Mouse (Mus musculus) neural tube, embryonic 14.5 days (tissue): Measurements from ENCODE around the gene Gna11. TPM values are rescaled to one million over a fixed set of nuclear protein-coding genes. Genes with fewer than 3 reads are reported as not detected.

Experiments used
- ATAC-seq: fragments of 200-750 bp; cut with Nextera tagmentation; 2 replicates; pipeline ENCODE4 v1.8.0; 2017; ENCODE audit warnings: low read depth, mild to moderate bottlenecking, moderate TSS enrichment, moderate library complexity
- H3K27ac ChIP-seq: fragments of 300-500 bp; sonication (generic); 2 replicates; pipeline ENCODE4 v1.5.1; 2014; ENCODE audit warnings: low read depth, mild to moderate bottlenecking, control low read depth, low read length, moderate library complexity, mixed read lengths
- H3K27me3 ChIP-seq: fragments of 300-500 bp; sonication (generic); 2 replicates; pipeline ENCODE4 v1.6.1; 2014; ENCODE audit warnings: low read length; ENCODE audit not compliant: control insufficient read depth, insufficient read depth
- H3K36me3 ChIP-seq: fragments of 300-500 bp; sonication (generic); 2 replicates; pipeline ENCODE4 v1.6.1; 2014; ENCODE audit warnings: low read length, mixed read lengths; ENCODE audit not compliant: control insufficient read depth, insufficient read depth
- H3K4me1 ChIP-seq: fragments of 300-500 bp; sonication (generic); 2 replicates; pipeline ENCODE4 v1.6.1; 2014; ENCODE audit warnings: low read length; ENCODE audit not compliant: control insufficient read depth, insufficient read depth
- H3K4me2 ChIP-seq: fragments of 300-500 bp; sonication (generic); 2 replicates; pipeline ENCODE4 v1.6.1; 2014; ENCODE audit warnings: mild to moderate bottlenecking, low read depth, low read length, control low read depth
- H3K4me3 ChIP-seq: fragments of 300-500 bp; sonication (generic); 2 replicates; pipeline ENCODE4 v1.5.1; 2014; ENCODE audit warnings: low read depth, low read length, control low read depth, mixed read lengths
- H3K9ac ChIP-seq: fragments of 300-500 bp; sonication (generic); replicated peaks from 2 replicates; pipeline ENCODE4 v1.6.1; 2014; ENCODE audit warnings: low read depth, mild to moderate bottlenecking, control low read depth, low read length, mixed read lengths
- H3K9me3 ChIP-seq: fragments of 300-500 bp; sonication (generic); 2 replicates; pipeline ENCODE4 v1.6.1; 2016; ENCODE audit warnings: low read length; ENCODE audit not compliant: control insufficient read depth
- WGBS: fragments of 180-500 bp; shearing (Covaris S2); extraction: QIAGEN DNeasy Blood & Tissue Kit; methylation state at CpG from one replicate; pipeline ENCODE4 v1.1.7; 2014; 5-methylcytosine and 5-hydroxymethylcytosine counted together
- polyA plus RNA-seq: library from polyadenylated mRNA; unstranded; fragments of >200 nt; fragmentation: Nextera tagmentation; extraction: Ambion mirVana; gene quantifications from 2 replicates; pipeline ENCODE4 v1.2.1, GENCODE M21; 2014

The Gna11 gene
- polyA plus RNA-seq, 1 experiment from 2014 or later = 89.8 TPM

GRCm38 (mm10) chr10:81505016-81505664 lies 39.9 kb downstream of the Gna11 start:
- H3K9ac ChIP-seq = no peak overlapping the region
- no peak overlapping the region for H3K27ac ChIP-seq
- no peaks in the 10 kb centered on the region for H3K9me3 ChIP-seq
- no peak for ATAC-seq
- H3K4me3 ChIP-seq = no peak overlapping the region
- H3K36me3 ChIP-seq = no peaks in the 10 kb centered on the region
- H3K4me2 ChIP-seq = no peak overlapping the region
- no peaks in the 10 kb centered on the region for H3K4me1 ChIP-seq
- 83% methylated on average over 15 of the region's 15 CpGs for WGBS
- no peaks in the 10 kb centered on the region for H3K27me3 ChIP-seq

- H3K4me2 ChIP-seq = peak overlapping the region; percentile 53
- WGBS = 7% methylated on average over 35 of the region's 36 CpGs
- peak overlapping the region; percentile 31 for H3K4me3 ChIP-seq
- H3K36me3 ChIP-seq = no peaks in the 10 kb centered on the region
- no peaks in the 10 kb centered on the region for H3K4me1 ChIP-seq
- no peaks in the 10 kb centered on the region for H3K27me3 ChIP-seq
- H3K27ac ChIP-seq = no peak overlapping the region
- peak; percentile 45 for ATAC-seq
- no peaks in the 10 kb centered on the region for H3K9me3 ChIP-seq
- peak overlapping the region; percentile 37; the same call in 1 of the 2 replicates for H3K9ac ChIP-seq
Measured at GRCm38 (mm10) chr10:81502658-81503057, 42.3 kb downstream of the Gna11 start.

GRCm38 (mm10) chr10:81501863-81502262 lies 43.1 kb downstream of the Gna11 start:
- Histone ChIP-seq H3K9ac (no peak overlapping the region), H3K4me2 (no peak overlapping the region), H3K4me1 (peaks cover 6% of the 10 kb centered on the region; the same call in 1 of the 2 replicates), H3K27ac (no peak overlapping the region), H3K27me3 (no peaks in the 10 kb centered on the region), H3K9me3 (no peaks in the 10 kb centered on the region), H3K4me3 (no peak overlapping the region), H3K36me3 (no peaks in the 10 kb centered on the region)
- 89% methylated on average over 5 of the region's 5 CpGs for WGBS
- ATAC-seq = no peak

DNA sequence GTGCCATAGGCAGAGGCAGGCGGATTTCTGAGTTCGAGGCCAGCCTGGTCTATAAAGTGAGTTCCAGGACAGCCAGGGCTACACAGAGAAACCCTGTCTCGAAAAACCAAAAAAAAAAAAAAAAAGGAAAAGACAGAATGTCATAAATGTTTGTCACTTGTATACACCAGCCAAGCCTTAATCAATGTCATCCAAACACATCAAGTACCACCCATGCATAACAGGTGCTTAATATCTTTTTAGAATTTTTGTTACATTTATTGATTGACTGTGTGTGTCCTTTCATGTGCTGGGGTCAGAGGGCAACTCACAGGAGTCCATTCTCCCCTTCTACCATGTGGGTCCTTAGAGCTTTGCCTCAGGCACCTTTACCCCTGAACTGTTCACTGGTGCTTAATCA lies 45.0 kb downstream of the Gna11 start, which contains the start of gene S1pr4:
Gene S1pr4, minus strand, starts transcription at position 101 of the 400 bp plus-strand sequence.
- no peaks in the 10 kb centered on the region for H3K9me3 ChIP-seq
- H3K9ac ChIP-seq = no peak within 1 kb of the TSS
- H3K27ac ChIP-seq = no peak within 1 kb of the TSS
- H3K4me2 ChIP-seq = no peak within 1 kb of the TSS
- no peak for ATAC-seq
- peaks cover 13% of the 10 kb centered on the region for H3K4me1 ChIP-seq
- no peak within 1 kb of the TSS for H3K4me3 ChIP-seq
- no peaks in the 10 kb centered on the region for H3K27me3 ChIP-seq
- 84% methylated on average over 3 of the region's 3 CpGs for WGBS
- H3K36me3 ChIP-seq = no peaks in the 10 kb centered on the region

DNA sequence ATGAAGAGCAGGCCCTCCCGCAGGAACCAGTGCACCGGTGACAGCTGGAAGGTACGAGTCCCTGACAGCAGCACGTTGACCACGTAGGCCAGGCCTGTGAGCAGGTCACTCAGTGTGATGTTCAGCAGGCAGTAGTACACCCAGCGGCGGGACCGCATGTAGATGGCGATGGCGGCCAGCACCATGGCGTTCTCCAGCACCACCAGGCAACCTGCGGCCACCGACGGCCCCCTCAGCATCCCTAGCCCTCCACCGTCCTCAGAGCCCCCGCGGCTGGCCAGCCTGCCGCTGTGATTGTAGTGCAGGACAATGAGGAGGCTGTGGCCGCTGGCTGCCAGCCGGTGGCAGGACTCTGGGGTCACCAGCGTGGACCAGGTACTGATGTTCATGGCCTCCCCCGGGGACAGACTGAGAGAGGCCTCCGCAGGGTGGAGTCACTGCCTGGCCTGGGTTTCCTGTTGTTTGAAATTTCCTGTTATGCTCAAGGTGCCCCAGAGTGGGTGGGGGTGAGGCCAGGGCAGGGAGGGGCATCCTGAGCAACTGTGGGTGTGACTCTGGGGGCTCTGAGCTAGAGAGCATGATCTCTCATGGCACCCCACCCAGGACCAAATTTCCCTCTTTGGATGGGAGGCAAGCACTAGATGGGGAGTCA lies 45.6 kb downstream of the Gna11 start:
- Histone ChIP-seq H3K9ac (no peak overlapping the region), H3K9me3 (no peaks in the 10 kb centered on the region), H3K27me3 (no peaks in the 10 kb centered on the region), H3K36me3 (no peaks in the 10 kb centered on the region), H3K27ac (no peak overlapping the region), H3K4me1 (peaks cover 19% of the 10 kb centered on the region), H3K4me3 (no peak overlapping the region), H3K4me2 (no peak overlapping the region)
- no peak for ATAC-seq
- 75% methylated on average over 23 of the region's 23 CpGs for WGBS

DNA sequence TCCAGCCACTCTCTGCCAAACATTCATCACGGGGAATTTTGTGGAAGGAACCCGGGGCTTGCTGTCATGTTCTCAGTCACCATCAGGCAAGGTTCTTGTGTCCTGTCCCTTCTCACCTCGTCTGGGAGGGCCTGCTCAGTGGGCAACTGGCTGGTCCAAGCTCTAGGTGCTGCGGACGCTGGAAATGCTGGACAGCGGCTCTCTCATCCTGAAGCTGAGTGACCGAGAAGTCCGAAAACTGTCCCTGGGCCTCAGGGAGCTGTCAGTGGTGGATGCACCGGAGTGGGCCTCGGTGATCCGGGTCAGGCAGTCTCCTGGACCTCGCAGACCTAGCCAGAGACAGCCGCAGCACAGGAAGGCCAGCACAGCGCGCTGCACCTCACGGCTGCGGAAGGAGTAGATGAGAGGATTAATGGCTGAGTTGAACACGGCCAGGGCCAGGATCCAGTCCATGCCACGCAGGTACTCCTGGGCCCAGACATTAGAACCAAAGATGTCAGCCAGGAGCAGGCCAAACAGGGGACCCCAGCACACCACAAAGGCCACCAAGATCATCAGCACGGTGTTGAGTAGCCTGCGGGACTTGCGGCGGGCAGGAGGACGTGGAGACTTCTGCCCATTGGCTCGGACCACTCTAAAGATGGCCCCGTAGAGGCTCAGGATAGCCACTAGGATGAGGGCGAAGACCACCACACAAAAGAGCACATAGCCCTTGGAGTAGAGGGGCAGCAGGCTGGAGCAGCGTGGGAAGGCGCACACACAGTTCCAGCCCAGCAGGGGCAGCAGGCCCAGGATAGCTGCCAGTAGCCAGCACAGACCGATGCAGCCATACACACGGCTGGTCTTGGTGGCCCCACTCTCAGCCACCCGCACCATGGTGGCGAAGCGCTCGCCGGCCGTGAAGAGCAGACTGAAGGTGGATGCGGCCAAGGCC lies 46.4 kb downstream of the Gna11 start:
- 90% methylated on average over 38 of the region's 38 CpGs for WGBS
- Histone ChIP-seq H3K27ac (no peak overlapping the region), H3K9ac (no peak overlapping the region)

GRCm38 (mm10) chr10:81497401-81498270 lies 47.4 kb downstream of the Gna11 start:
- no peaks in the 10 kb centered on the region for H3K9me3 ChIP-seq
- H3K36me3 ChIP-seq = 0 out of 2 replicates have a peak, but pooled peaks cover 5% of the 10 kb centered on the region
- peaks cover 19% of the 10 kb centered on the region for H3K4me1 ChIP-seq
- 87% methylated on average over 17 of the region's 17 CpGs for WGBS
- no peak overlapping the region for H3K9ac ChIP-seq
- ATAC-seq = no peak
- H3K4me2 ChIP-seq = peak overlapping the region; percentile 55
- H3K4me3 ChIP-seq = peak overlapping the region; percentile 72; the same call in 1 of the 2 replicates
- H3K27ac ChIP-seq = no peak overlapping the region
- no peaks in the 10 kb centered on the region for H3K27me3 ChIP-seq

More for the DNA sequence above, 46.4 kb downstream of the Gna11 start:
- H3K9me3 ChIP-seq = no peaks in the 10 kb centered on the region
- no peak overlapping the region for H3K4me3 ChIP-seq
- no peak overlapping the region for H3K4me2 ChIP-seq
- no peak for ATAC-seq
- peaks cover 19% of the 10 kb centered on the region for H3K4me1 ChIP-seq
- no peaks in the 10 kb centered on the region for H3K27me3 ChIP-seq
- no peaks in the 10 kb centered on the region for H3K36me3 ChIP-seq

DNA sequence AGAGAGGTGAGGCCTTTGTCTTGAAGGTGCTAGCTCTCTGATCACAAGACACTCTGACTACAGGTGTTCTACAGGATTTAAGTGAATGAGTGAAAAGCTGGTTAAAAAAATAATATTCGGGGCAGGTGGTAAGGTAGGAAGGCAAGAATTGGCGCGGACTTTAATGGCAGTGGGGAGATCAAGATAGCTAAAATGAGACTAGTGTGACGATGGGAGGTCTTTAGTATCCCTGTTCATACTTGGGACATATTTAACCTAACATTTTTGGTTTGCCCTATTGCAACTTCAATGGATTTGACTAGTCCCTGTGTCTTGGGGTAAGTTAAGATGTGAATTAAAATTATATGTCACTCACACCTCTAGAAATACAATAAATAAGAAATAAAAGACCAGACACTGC lies 48.0 kb downstream of the Gna11 start:
- peak overlapping the region; percentile 60; the same call in 1 of the 2 replicates for H3K27ac ChIP-seq
- no peak for ATAC-seq
- H3K9me3 ChIP-seq = no peaks in the 10 kb centered on the region
- H3K4me3 ChIP-seq = peak overlapping the region; percentile 72
- WGBS = 28% methylated on average over 4 of the region's 4 CpGs
- H3K4me1 ChIP-seq = peaks cover 19% of the 10 kb centered on the region
- peak overlapping the region; percentile 76 for H3K9ac ChIP-seq
- 0 out of 2 replicates have a peak, but pooled peaks cover 9% of the 10 kb centered on the region for H3K36me3 ChIP-seq
- peak overlapping the region; percentile 55 for H3K4me2 ChIP-seq
- H3K27me3 ChIP-seq = no peaks in the 10 kb centered on the region
